Mouse (Mus musculus) lung, adult 2 months (tissue): Measurements from ENCODE around the gene Dpp7. TPM values are rescaled to one million over a fixed set of nuclear protein-coding genes. Genes with fewer than 3 reads are reported as not detected.

Experiments
- DNase-seq: peaks from one replicate; pipeline ENCODE4 v3.0.0; 2022
- H3K4me1 ChIP-seq: fragments of 200-500 bp; 2 replicates; pipeline ENCODE4 v1.6.1; 2011; ENCODE audit warnings: low read length; ENCODE audit not compliant: control insufficient read depth, insufficient read depth
- H3K4me3 ChIP-seq: fragments of 200-500 bp; replicated peaks from 2 replicates; pipeline ENCODE3; 2011; ENCODE audit warnings: low read depth, mild to moderate bottlenecking, control low read depth, low read length; ENCODE audit errors: extremely low read depth
- CTCF ChIP-seq: fragments of 200-500 bp; IDR thresholded peaks from 2 replicates; pipeline ENCODE4 v1.5.1; 2011; ENCODE audit warnings: mild to moderate bottlenecking, low read length, control low read depth; ENCODE audit not compliant: insufficient read depth
- POLR2A ChIP-seq: fragments of 200-500 bp; IDR thresholded peaks from 2 replicates; pipeline ENCODE4 v1.6.1; 2011; ENCODE audit warnings: low read depth, mild to moderate bottlenecking, control low read depth, low read length, borderline replicate concordance; ENCODE audit errors: extremely low read depth
- WGBS: fragments of 180-500 bp; shearing (Covaris S2); methylation state at CpG from one replicate; pipeline ENCODE4 v1.1.7; 2018; 5-methylcytosine and 5-hydroxymethylcytosine counted together
- polyA plus RNA-seq: library from polyadenylated mRNA; depleted of rRNA; stranded (reverse); fragments of >200 nt; gene quantifications from 2 replicates; pipeline ENCODE4 v1.2.3, GENCODE M21; 2012; rRNA removed

Dpp7 gene
- polyA plus RNA-seq, 1 experiment = 36.4 TPM

GRCm38 (mm10) chr2:25303452-25303851 is 52.7 kb downstream of the Dpp7 start:
- 0 out of 2 replicates have a peak, but pooled peaks cover 3% of the 10 kb centered on the region for H3K4me1 ChIP-seq
- DNase-seq = no peak
- WGBS = 64% methylated on average over 3 of the region's 3 CpGs
- TF ChIP-seq POLR2A = no peak
- no peak for TF ChIP-seq CTCF
- no peak overlapping the region for H3K4me3 ChIP-seq

Other genes starting within 250 kb of the Dpp7 start
- 46.0 and 69.2 TPM in 2 replicates for gene Nrarp, start 175.6 kb downstream of the Dpp7 start, polyA plus RNA-seq
- 52.8 and 54.9 TPM in 2 replicates for gene Tor4a, start 159.5 kb downstream of the Dpp7 start, polyA plus RNA-seq
- gene Nelfb, start 144.9 kb downstream of the Dpp7 start, polyA plus RNA-seq = 58.0 and 94.5 TPM in 2 replicates
- gene Stpg3, start 141.7 kb downstream of the Dpp7 start, polyA plus RNA-seq = not detected in 2 replicates
- 0.17 TPM in 1 of 2 replicates, not detected in the other for gene Fam166a, start 137.6 kb downstream of the Dpp7 start, polyA plus RNA-seq
- 490 and 623 TPM in 2 replicates for gene Tubb4b, start 131.7 kb downstream of the Dpp7 start, polyA plus RNA-seq
- not detected in 2 replicates for gene Slc34a3, start 122.0 kb downstream of the Dpp7 start, polyA plus RNA-seq
- gene Rnf224, start 119.6 kb downstream of the Dpp7 start, polyA plus RNA-seq = 0.76 TPM in 1 of 2 replicates, not detected in the other
- 14.1 and 28.6 TPM in 2 replicates for gene Rnf208, start 114.1 kb downstream of the Dpp7 start, polyA plus RNA-seq
- gene Cysrt1, start 113.9 kb downstream of the Dpp7 start, polyA plus RNA-seq = 120 TPM in 1 of 2 replicates, not detected in the other
- 15.0 and 20.9 TPM in 2 replicates for gene AL732309.1, start 109.5 kb downstream of the Dpp7 start, polyA plus RNA-seq
- 53.5 and 54.5 TPM in 2 replicates for gene Tmem203, start 100.9 kb downstream of the Dpp7 start, polyA plus RNA-seq
- gene Tprn, start 93.7 kb downstream of the Dpp7 start, polyA plus RNA-seq = 17.4 and 24.3 TPM in 2 replicates
- 41.6 and 49.5 TPM in 2 replicates for gene Ssna1, start 83.9 kb downstream of the Dpp7 start, polyA plus RNA-seq
- gene Anapc2, start 83.9 kb downstream of the Dpp7 start, polyA plus RNA-seq = 82.1 and 133 TPM in 2 replicates
- 0.40 TPM in 1 of 2 replicates, not detected in the other for gene Tmem210, start 68.2 kb downstream of the Dpp7 start, polyA plus RNA-seq
- 52.8 and 59.6 TPM in 2 replicates for gene Lrrc26, start 66.4 kb downstream of the Dpp7 start, polyA plus RNA-seq
- gene Grin1, start 37.2 kb downstream of the Dpp7 start, polyA plus RNA-seq = 0.46 and 0.52 TPM in 2 replicates
- 14.4 and 18.1 TPM in 2 replicates for gene Man1b1, start 24.0 kb downstream of the Dpp7 start, polyA plus RNA-seq
- 59.5 and 65.3 TPM in 2 replicates for gene Uap1l1, start 9.3 kb upstream of the Dpp7 start, polyA plus RNA-seq
- 5.5 and 6.3 TPM in 2 replicates for gene Sapcd2, start 16.0 kb upstream of the Dpp7 start, polyA plus RNA-seq
- 18.4 and 18.6 TPM in 2 replicates for gene Entpd2, start 39.5 kb upstream of the Dpp7 start, polyA plus RNA-seq
- 166 and 185 TPM in 2 replicates for gene Npdc1, start 43.0 kb upstream of the Dpp7 start, polyA plus RNA-seq
- 2.1 and 3.0 TPM in 2 replicates for gene Fut7, start 66.9 kb upstream of the Dpp7 start, polyA plus RNA-seq
- 52.4 and 61.5 TPM in 2 replicates for gene Abca2, start 72.3 kb upstream of the Dpp7 start, polyA plus RNA-seq
- 1,602 and 1,847 TPM in 2 replicates for gene Clic3, start 100.5 kb upstream of the Dpp7 start, polyA plus RNA-seq
- 74.6 and 76.0 TPM in 2 replicates for gene Paxx, start 104.7 kb upstream of the Dpp7 start, polyA plus RNA-seq
- 0.62 and 0.80 TPM in 2 replicates for gene Ptgds, start 113.7 kb upstream of the Dpp7 start, polyA plus RNA-seq
- gene Lcn12, start 137.6 kb upstream of the Dpp7 start, polyA plus RNA-seq = not detected in 2 replicates
- 23.1 and 37.4 TPM in 2 replicates for gene Fbxw5, start 144.4 kb upstream of the Dpp7 start, polyA plus RNA-seq
- gene C8g, start 145.4 kb upstream of the Dpp7 start, polyA plus RNA-seq = 2.5 and 2.7 TPM in 2 replicates
- 13.8 and 16.2 TPM in 2 replicates for gene Traf2, start 190.6 kb upstream of the Dpp7 start, polyA plus RNA-seq
- 94.0 and 106 TPM in 2 replicates for gene Edf1, start 201.5 kb upstream of the Dpp7 start, polyA plus RNA-seq
- gene Mamdc4, start 218.5 kb upstream of the Dpp7 start, polyA plus RNA-seq = 10.2 and 11.5 TPM in 2 replicates
- gene Phpt1, start 218.9 kb upstream of the Dpp7 start, polyA plus RNA-seq = 32.7 and 59.6 TPM in 2 replicates
- 0.31 and 0.34 TPM in 2 replicates for gene Ajm1, start 225.4 kb upstream of the Dpp7 start, polyA plus RNA-seq